Mouse (Mus musculus): Measurements from ENCODE around the gene Prr7. TPM values are rescaled to one million over a fixed set of nuclear protein-coding genes. Genes with fewer than 3 reads are reported as not detected.
A peak's percentile ranks its signal among the peaks of the same experiment; 100 is the strongest.
"Not testable (repeated sequence)": the region's sequence is repeated elsewhere in the genome, so short reads cannot be mapped to it uniquely, and the experiment has no call there.

Prr7 gene
- polyA plus RNA-seq, 1 experiment from 2014 or later = 5.8 TPM

DNA sequence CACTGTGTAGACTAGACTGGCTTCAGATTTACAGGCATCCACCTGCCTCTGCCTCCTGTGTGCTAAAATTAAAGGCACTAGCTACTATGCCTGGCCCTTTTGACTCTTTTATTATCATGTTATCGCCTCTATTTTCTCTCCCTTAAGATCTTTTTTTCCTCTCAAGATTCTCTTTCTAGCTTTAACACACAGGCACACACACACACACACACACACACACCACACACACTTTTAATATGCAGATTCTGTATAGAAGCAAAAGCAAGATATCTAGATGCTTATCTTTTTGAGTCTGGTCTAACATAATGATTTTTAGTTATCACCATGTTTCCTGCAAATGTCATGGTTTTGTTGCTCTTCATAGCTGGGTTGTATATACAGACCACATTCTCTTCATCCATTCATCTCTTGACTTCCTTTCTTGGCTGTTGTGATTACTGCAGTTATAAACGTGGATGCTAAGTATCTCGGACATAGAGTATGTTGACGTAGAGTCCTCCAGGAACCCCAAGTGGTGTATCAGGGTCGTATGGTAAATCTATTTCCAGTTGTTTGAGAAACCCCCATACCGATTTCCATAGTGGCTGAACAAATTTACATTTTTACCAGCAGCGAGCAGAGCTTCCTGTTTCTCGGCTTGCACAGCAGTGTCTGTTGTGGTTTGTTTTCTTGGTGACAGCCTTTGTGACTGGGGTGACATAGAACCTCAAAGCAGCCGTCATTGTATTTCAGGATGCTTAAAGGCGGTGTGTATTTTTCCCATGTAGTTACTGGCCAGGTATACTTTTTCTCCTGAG lies 32.0 kb upstream of the Prr7 start:
- Histone ChIP-seq H3K27me3 (replicated peaks) (no peaks in the 10 kb centered on the region), H3K9me3 (replicated peaks) (no peaks in the 10 kb centered on the region), H3K4me1 (no peaks in the 10 kb centered on the region), H3K9ac (replicated peaks) (no peak overlapping the region), H3K36me3 (no peaks in the 10 kb centered on the region), H3K4me3 (replicated peaks) (no peak overlapping the region), H3K4me2 (no peak overlapping the region), H3K27ac (replicated peaks) (no peak overlapping the region)
- 79% methylated on average over 10 of the region's 10 CpGs for WGBS
- no peak for ATAC-seq (ENCODE audit: low FRiP score)

DNA sequence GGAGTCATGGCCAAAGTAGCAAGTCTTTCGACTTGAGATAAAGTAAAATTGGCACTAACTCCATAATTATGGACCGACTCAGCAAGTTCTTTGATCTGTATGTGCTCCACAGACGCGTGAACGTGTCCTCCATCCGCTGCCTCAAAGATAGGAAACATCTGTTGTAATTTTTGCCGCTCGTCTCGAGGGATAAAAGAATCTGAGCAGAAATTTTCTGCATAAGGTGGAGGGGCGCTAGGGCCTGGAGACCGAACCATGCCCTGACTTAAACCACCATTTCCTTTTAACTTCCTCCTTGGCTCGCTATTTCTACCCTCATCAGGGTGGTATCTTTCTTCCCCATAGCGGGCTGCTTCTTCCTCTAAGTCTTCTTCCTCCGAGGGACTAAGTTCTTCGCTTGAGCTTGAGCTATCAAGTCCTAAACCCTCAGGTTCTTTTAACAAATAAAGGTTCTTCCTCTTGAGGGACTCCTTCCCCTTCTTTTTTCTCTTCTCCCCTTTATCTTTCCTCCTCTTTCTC lies 26.9 kb upstream of the Prr7 start:
- not testable (repeated sequence) for H3K4me3 ChIP-seq (replicated peaks); H3K36me3 ChIP-seq; H3K27me3 ChIP-seq (replicated peaks); H3K9me3 ChIP-seq (replicated peaks); ATAC-seq (ENCODE audit: low FRiP score); H3K4me2 ChIP-seq; H3K9ac ChIP-seq (replicated peaks); H3K4me1 ChIP-seq; H3K27ac ChIP-seq (replicated peaks)
- 88% methylated on average over 15 of the region's 15 CpGs for WGBS

DNA sequence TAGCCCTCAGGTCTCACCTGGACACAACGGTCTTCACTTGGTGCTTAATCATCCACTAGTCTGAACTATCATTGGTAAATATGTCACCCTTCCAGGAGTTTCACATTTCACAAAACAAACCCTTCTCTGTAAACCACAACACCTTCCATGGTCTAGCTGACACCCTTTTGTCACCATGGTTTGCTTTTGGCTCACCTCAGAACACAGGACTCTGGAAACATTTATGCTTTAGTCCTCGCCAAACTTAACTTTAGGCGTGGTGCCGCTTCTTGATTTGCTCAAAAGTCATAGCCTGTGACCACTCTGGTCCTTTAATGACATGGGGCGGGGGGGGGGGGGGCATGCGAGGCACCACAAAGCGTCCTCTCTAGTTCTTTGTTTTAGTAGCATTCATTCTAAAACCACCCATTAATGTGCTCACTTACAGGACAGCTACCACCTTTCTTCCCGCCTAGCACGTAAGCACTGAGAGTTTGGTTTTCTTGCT lies 20.2 kb upstream of the Prr7 start:
- peak overlapping the region; percentile 63 for H3K9ac ChIP-seq (replicated peaks)
- H3K4me3 ChIP-seq (replicated peaks) = peak overlapping the region; percentile 90
- peak overlapping the region; percentile 87 for H3K4me2 ChIP-seq
- H3K27me3 ChIP-seq (replicated peaks) = no peaks in the 10 kb centered on the region
- H3K27ac ChIP-seq (replicated peaks) = peak overlapping the region; percentile 95
- ATAC-seq (ENCODE audit: low FRiP score) = no peak
- H3K4me1 ChIP-seq = peaks cover 38% of the 10 kb centered on the region
- no peaks in the 10 kb centered on the region for H3K36me3 ChIP-seq
- 30% methylated on average over 9 of the region's 9 CpGs for WGBS
- H3K9me3 ChIP-seq (replicated peaks) = no peaks in the 10 kb centered on the region

DNA sequence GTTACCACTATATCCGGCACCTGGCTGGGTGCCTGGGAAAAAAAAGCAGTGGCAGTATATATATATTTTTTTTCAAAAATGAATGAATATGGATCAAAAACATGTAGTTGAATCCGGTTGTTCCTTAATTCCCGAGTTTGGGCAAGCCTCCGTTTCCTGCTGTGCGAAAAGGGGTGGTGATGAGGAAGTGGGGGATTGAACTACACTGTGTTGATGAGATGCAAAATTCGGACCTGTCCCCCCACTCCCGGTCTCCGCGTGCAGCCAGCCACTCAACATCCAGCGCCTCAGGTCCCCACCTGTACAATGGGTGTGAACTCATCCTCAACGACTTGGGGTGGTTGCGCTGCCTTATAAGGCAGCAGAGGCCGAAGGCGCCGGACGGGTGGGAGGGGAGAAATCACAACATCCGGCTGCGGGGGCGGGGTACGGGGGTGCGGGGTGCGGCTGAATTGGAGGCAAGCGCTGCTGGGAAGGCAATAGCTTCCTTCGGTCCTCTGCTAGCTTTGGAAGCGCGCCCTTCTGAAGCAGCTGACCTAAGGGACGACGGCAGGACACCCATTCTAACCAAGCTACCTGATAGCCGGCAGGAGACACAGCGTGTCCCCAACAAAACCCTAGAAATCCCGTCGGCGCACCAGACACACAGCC lies 19.7 kb upstream of the Prr7 start:
- H3K27me3 ChIP-seq (replicated peaks) = no peaks in the 10 kb centered on the region
- H3K9me3 ChIP-seq (replicated peaks) = no peaks in the 10 kb centered on the region
- H3K4me3 ChIP-seq (replicated peaks) = peak overlapping the region; percentile 90
- peaks cover 38% of the 10 kb centered on the region for H3K4me1 ChIP-seq
- peak overlapping the region; percentile 63 for H3K9ac ChIP-seq (replicated peaks)
- peak overlapping the region; percentile 95 for H3K27ac ChIP-seq (replicated peaks)
- WGBS = under 1% methylated on average over 33 of the region's 33 CpGs
- no peaks in the 10 kb centered on the region for H3K36me3 ChIP-seq
- H3K4me2 ChIP-seq = peak overlapping the region; percentile 87
- ATAC-seq (ENCODE audit: low FRiP score) = peak; percentile 83

DNA sequence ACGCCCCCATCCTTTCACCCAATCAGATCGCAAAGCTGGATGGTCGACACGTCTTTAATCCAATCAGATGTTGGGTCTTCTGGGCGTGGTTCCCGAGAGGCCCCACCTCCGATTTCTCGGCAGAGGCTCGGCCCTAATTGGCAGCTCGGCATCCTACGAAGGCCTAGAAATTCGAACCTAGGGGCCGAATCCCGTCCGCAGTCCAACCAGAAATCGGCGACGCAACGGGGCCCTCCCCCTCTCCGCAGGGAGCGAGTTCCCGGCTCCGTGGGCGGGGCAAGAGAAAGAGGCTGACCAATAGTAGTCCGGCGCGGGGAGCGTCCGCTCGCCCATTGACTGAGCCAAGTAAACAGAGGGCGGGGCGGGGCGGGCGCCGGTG lies 19.1 kb upstream of the Prr7 start, which contains the start of gene Grk6:
TSS of gene Grk6 (plus strand) at position 136 of the 379 bp plus-strand sequence.
- Histone ChIP-seq H3K9ac (replicated peaks) (peak within 1 kb of the TSS; percentile 96), H3K27me3 (replicated peaks) (no peaks in the 10 kb centered on the region), H3K4me1 (peaks cover 38% of the 10 kb centered on the region), H3K9me3 (replicated peaks) (no peaks in the 10 kb centered on the region), H3K27ac (replicated peaks) (peak within 1 kb of the TSS; percentile 95), H3K36me3 (peaks cover 3% of the 10 kb centered on the region; the same call in 1 of the 2 replicates), H3K4me3 (replicated peaks) (peak within 1 kb of the TSS; percentile 90), H3K4me2 (peak within 1 kb of the TSS; percentile 87)
- peak; percentile 96 for ATAC-seq (ENCODE audit: low FRiP score)
- WGBS = 0% methylated on average over 29 of the region's 35 CpGs

DNA sequence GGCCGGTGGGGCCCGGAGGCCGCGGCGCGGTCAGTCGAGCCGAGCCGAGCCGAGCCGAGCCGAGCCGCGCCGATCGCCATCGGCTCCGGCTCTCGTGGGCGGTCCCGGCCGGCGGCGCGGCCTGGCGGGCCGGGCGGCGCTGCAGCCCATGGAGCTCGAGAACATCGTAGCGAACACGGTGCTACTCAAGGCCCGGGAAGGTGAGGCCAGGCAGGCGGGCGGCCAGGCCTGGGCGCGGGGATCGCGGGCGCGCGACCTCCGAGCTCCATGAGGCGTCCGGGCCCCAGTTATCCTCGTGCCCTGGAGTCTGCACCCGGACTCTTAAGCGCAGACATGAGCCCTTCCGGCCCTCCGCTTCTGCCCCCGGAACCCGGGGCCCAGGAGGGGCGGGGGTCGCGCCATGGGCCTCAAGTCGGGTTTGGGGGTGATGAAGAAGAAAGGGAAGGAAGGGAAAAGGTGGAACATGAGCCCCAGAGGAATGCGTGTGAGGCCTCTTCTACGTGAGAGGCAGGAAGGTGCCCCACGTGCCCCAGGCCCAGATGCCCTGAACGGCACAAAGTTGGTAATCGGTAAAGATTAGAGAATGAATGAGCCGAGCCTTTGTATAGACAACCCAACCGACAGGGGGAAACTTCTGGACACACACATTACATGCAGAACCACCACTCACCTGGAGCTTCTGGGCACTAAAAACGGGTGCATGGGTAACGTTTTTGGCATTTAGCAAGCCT lies 18.5 kb upstream of the Prr7 start:
- H3K27ac ChIP-seq (replicated peaks) = peak overlapping the region; percentile 95
- peak overlapping the region; percentile 87 for H3K4me2 ChIP-seq
- ATAC-seq (ENCODE audit: low FRiP score) = no peak; the same call in 1 of the 2 replicates
- no peaks in the 10 kb centered on the region for H3K27me3 ChIP-seq (replicated peaks)
- H3K36me3 ChIP-seq = peaks cover 6% of the 10 kb centered on the region
- peaks cover 38% of the 10 kb centered on the region for H3K4me1 ChIP-seq
- peak overlapping the region; percentile 96 for H3K9ac ChIP-seq (replicated peaks)
- H3K9me3 ChIP-seq (replicated peaks) = no peaks in the 10 kb centered on the region
- H3K4me3 ChIP-seq (replicated peaks) = peak overlapping the region; percentile 90
- under 1% methylated on average over 50 of the region's 66 CpGs for WGBS

DNA sequence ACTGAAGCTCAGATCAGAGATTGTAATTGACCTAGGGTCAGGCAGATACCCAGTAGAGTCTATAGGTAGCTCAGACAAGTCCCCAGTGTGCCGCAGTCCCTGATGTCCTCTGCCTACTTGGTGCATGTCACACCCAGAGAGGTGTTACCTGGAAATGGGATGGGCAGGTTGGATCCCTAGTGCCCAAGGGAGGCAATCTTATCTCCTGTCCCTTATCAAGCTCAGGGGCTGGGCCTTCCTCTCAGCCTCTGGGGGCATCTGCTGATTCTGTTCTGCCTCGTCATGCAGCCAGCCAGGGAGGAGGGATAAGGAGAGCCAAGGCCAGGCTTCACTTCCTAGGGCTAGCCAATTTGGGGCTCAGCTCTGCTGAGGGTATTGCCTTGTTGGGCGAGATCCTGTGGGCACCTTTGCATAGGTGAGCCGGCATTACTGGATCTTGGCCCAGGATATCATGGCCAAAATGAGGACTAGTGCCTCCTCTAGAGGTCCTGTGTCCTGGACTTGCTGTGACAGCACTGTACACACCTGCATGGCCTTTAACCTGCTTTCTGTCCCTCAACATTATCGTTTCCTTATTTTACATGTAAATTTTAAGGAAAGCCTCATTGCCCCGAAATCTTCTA lies 17.5 kb upstream of the Prr7 start:
- H3K4me1 ChIP-seq = peaks cover 38% of the 10 kb centered on the region
- H3K4me3 ChIP-seq (replicated peaks) = peak overlapping the region; percentile 90
- H3K27me3 ChIP-seq (replicated peaks) = no peaks in the 10 kb centered on the region
- 0 out of 2 replicates have a peak overlapping the region, but pooled peaks have one; percentile 95 for H3K27ac ChIP-seq (replicated peaks)
- peaks cover 17% of the 10 kb centered on the region for H3K36me3 ChIP-seq
- H3K9me3 ChIP-seq (replicated peaks) = no peaks in the 10 kb centered on the region
- 85% methylated on average over 6 of the region's 6 CpGs for WGBS
- peak overlapping the region; percentile 96 for H3K9ac ChIP-seq (replicated peaks)
- ATAC-seq (ENCODE audit: low FRiP score) = no peak
- H3K4me2 ChIP-seq = peak overlapping the region; percentile 87

DNA sequence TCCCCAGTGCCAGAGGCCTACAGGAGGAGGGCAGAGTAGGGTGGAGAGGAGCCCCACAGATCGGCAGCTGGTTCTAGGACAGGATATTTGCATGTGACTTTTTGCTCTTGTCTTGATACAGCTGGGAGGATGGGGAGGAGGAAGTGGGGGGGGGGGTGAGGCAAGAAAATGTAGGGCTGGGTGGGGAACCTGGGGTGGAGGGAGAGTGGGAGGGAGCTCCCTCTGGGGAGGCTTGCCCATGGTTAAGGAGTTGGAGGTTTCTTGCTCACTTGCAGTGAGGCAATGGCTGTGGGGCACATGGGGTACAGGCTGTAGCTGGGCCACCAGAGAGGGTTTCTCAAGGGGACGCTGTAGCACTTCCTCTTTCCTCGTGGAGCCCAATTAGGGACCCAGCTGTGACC lies 16.5 kb upstream of the Prr7 start:
- H3K36me3 ChIP-seq = peaks cover 27% of the 10 kb centered on the region

DNA sequence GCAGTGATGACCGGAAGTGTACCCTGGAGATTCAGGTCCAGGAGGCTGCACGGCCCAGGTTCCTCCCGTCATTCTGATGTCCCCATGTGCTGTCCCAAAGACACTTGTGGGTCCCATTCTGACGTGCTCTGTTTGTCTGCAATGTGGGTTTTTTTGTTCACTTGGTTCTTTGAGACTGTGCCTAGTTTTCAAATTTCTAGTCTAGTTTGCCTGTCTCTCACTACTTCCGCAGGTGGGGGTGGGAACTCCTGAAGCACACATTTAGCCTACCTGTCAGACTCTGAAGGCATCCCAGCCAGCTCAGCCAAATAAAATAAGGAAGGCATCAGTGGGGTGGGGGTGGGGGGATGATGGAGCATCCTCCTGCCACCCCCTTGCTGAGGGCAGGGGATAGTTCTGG lies 15.9 kb upstream of the Prr7 start:
- no peak for ATAC-seq (ENCODE audit: low FRiP score)
- H3K9me3 ChIP-seq (replicated peaks) = no peaks in the 10 kb centered on the region
- no peak overlapping the region for H3K9ac ChIP-seq (replicated peaks)
- H3K4me3 ChIP-seq (replicated peaks) = no peak overlapping the region
- peaks cover 38% of the 10 kb centered on the region for H3K4me1 ChIP-seq
- WGBS = 89% methylated on average over 5 of the region's 5 CpGs
- no peak overlapping the region for H3K27ac ChIP-seq (replicated peaks)
- H3K36me3 ChIP-seq = peaks cover 32% of the 10 kb centered on the region
- H3K4me2 ChIP-seq = no peak overlapping the region
- H3K27me3 ChIP-seq (replicated peaks) = no peaks in the 10 kb centered on the region

More for the DNA sequence above, 16.5 kb upstream of the Prr7 start:
- no peak overlapping the region for H3K27ac ChIP-seq (replicated peaks)
- H3K4me3 ChIP-seq (replicated peaks) = no peak overlapping the region
- H3K9me3 ChIP-seq (replicated peaks) = no peaks in the 10 kb centered on the region
- no peak overlapping the region for H3K4me2 ChIP-seq
- WGBS = 57% methylated on average over 3 of the region's 3 CpGs
- ATAC-seq (ENCODE audit: low FRiP score) = no peak
- peaks cover 38% of the 10 kb centered on the region for H3K4me1 ChIP-seq
- no peaks in the 10 kb centered on the region for H3K27me3 ChIP-seq (replicated peaks)
- H3K9ac ChIP-seq (replicated peaks) = no peak overlapping the region

DNA sequence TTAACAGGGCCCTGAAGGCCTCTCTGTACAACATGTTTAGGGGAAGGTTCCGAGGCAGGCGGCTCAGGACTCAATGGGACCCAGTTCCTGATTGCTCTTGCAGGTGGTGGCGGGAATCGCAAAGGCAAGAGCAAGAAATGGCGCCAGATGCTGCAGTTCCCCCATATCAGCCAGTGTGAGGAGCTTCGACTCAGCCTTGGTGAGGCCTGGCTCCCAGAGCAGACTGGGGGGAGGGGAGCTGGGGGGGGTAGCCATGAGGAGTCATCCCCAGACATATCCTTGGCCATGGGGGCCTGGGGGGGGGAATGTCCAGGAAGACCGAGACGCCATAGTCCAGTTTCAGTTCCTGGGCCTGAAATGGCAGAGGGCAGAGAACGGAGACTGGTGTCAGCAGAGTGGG lies 14.9 kb upstream of the Prr7 start:
- Histone ChIP-seq H3K4me2 (no peak overlapping the region), H3K27ac (replicated peaks) (no peak overlapping the region), H3K27me3 (replicated peaks) (no peaks in the 10 kb centered on the region), H3K4me1 (peaks cover 30% of the 10 kb centered on the region), H3K36me3 (peaks cover 41% of the 10 kb centered on the region), H3K9ac (replicated peaks) (no peak overlapping the region), H3K9me3 (replicated peaks) (no peaks in the 10 kb centered on the region), H3K4me3 (replicated peaks) (no peak overlapping the region)
- no peak for ATAC-seq (ENCODE audit: low FRiP score)
- WGBS = 90% methylated on average over 9 of the region's 9 CpGs
